Mouse (Mus musculus) layer of hippocampus, adult 18-20 months (tissue): Measurements from ENCODE around the gene Unc45a. TPM values are rescaled to one million over a fixed set of nuclear protein-coding genes. Genes with fewer than 3 reads are reported as not detected.
A peak's percentile ranks its signal among the peaks of the same experiment; 100 is the strongest.

Experiments used
- DNase-seq, 2 experiments: peaks; one replicate each; pipeline ENCODE4 v3.0.0; 2022; ENCODE audit warnings: low spot score in 2 of 2
- total RNA-seq, 2 experiments: library from RNA; stranded (reverse); gene quantifications; 2 replicates each; pipeline ENCODE4 v1.2.3; 2021

Unc45a gene
- total RNA-seq, 2 experiments from 2014 or later = 39.3 to 41.6 TPM

GRCm38 (mm10) chr7:80368635-80369421 is 28.0 kb upstream of the Unc45a start:
- no peak for DNase-seq

- no peak for DNase-seq
Measured at GRCm38 (mm10) chr7:80368009-80368408, 27.2 kb upstream of the Unc45a start.

GRCm38 (mm10) chr7:80367232-80367631 is 26.4 kb upstream of the Unc45a start:
- DNase-seq = no peak

GRCm38 (mm10) chr7:80365759-80366158 is 25.0 kb upstream of the Unc45a start:
- no peak for DNase-seq

- DNase-seq = no peak
Measured at GRCm38 (mm10) chr7:80360435-80360834, 19.6 kb upstream of the Unc45a start.

GRCm38 (mm10) chr7:80358039-80358438 is 17.2 kb upstream of the Unc45a start:
- DNase-seq = no peak

- DNase-seq = peak in 1 of 2 experiments; percentile 63
Measured at GRCm38 (mm10) chr7:80357156-80357555, 16.4 kb upstream of the Unc45a start.

GRCm38 (mm10) chr7:80356351-80356750 is 15.5 kb upstream of the Unc45a start:
- DNase-seq = no peak

- no peak for DNase-seq
Measured at GRCm38 (mm10) chr7:80352920-80353319, 12.1 kb upstream of the Unc45a start.

- DNase-seq = no peak
Measured at GRCm38 (mm10) chr7:80350808-80351207, 10.0 kb upstream of the Unc45a start.

- no peak for DNase-seq
Measured at GRCm38 (mm10) chr7:80347670-80348586, 7.1 kb upstream of the Unc45a start.

- DNase-seq = no peak
Measured at GRCm38 (mm10) chr7:80346830-80347229, 6.0 kb upstream of the Unc45a start.

- DNase-seq = no peak
Measured at GRCm38 (mm10) chr7:80346173-80346572, 5.4 kb upstream of the Unc45a start.

GRCm38 (mm10) chr7:80343270-80344018 is 2.6 kb upstream of the Unc45a start:
- no peak for DNase-seq

- DNase-seq = peak; percentile 90 to 98
Measured at GRCm38 (mm10) chr7:80342858-80343257, 2.1 kb upstream of the Unc45a start, which contains the start of gene Hddc3. Gene Hddc3, plus strand, starts transcription at chr7:80343104.

- DNase-seq = no peak
Measured at GRCm38 (mm10) chr7:80341793-80342192, 988 bp upstream of the Unc45a start.

- peak; percentile 98 to 99 for DNase-seq
Measured at GRCm38 (mm10) chr7:80339793-80340628, 794 bp downstream of the Unc45a start.

GRCm38 (mm10) chr7:80339371-80339770 is 1.4 kb downstream of the Unc45a start:
- peak in 1 of 2 experiments; percentile 37 for DNase-seq

- DNase-seq = no peak
Measured at GRCm38 (mm10) chr7:80336932-80337331, 3.9 kb downstream of the Unc45a start.

- no peak for DNase-seq
Measured at GRCm38 (mm10) chr7:80334848-80335247, 6.0 kb downstream of the Unc45a start.
